Mouse (Mus musculus) heart, postnatal 0 days (tissue): ENCODE data around the gene AI854703.

Experiments
- CTCF ChIP-seq: IDR thresholded peaks from 2 replicates; pipeline ENCODE4 v1.5.1; 2016; ENCODE audit warnings: antibody characterized with exemption, control low read depth, low read depth
- EP300 ChIP-seq: IDR thresholded peaks from 2 replicates; pipeline ENCODE4 v1.6.1; 2016; ENCODE audit warnings: antibody characterized with exemption, low read depth

- no peak for TF ChIP-seq CTCF
- TF ChIP-seq EP300, result no peak
Observed at GRCm38 (mm10) chr6:48648779-48649178, 22.2 kb downstream of the AI854703 start.
